Comparison of ENCODE assay signal across 8 mouse cellular contexts in genomic region chr7:138940256-138940611, GRCm38 (mm10). TPM values are rescaled to one million over a fixed set of nuclear protein-coding genes. Genes with fewer than 3 reads are reported as not detected.
DNase-seq lines count a peak whose midpoint lies in the region; ATAC-seq and TF ChIP-seq lines count a peak whose summit lies in the region.

No protein-coding gene starts in this region.

- 2% methylated on average over 17 of the region's 17 CpGs for WGBS in heart, embryonic 15.5 days
- 2% methylated on average over 17 of the region's 17 CpGs for WGBS in midbrain, postnatal 0 days

- H3K4me1 ChIP-seq in heart, embryonic 15.5 days (replicated peaks) = peaks cover 13% of the 10 kb centered on the region
- H3K4me1 ChIP-seq in midbrain, postnatal 0 days (ENCODE audit: insufficient read depth, low read length) = no peaks in the 10 kb centered on the region

- peak; percentile 15 for DNase-seq in kidney, postnatal 10 days
- DNase-seq in kidney, postnatal 25 days = no peak
- DNase-seq in cerebellum, postnatal 25 days = peak; percentile 81 to 83
- DNase-seq in left cerebral cortex, adult 2 months (ENCODE audit: extremely low spot score in 1 of 2, low spot score in 2 of 2) = peak; percentile 71
- peak; percentile 78 for DNase-seq in midbrain, postnatal 0 days (ENCODE audit: low spot score)
- no peak for DNase-seq in urinary bladder, adult 18-20 months (ENCODE audit: low spot score in 2 of 2)
- DNase-seq in T-cell, adult 2 months (ENCODE audit: low spot score) = no peak

- intact Hi-C loops in left cerebral cortex, adult 2 months (cut with DNase I) = loop anchor here (1.0 kb wide), 1 partner anchor 31 kb away; the partner anchor contains the start of gene Bnip3

- peaks cover 61% of the 10 kb centered on the region for H3K27me3 ChIP-seq in heart, embryonic 15.5 days
- H3K27me3 ChIP-seq in midbrain, postnatal 0 days (ENCODE audit: insufficient read depth, low read length) = peaks cover 18% of the 10 kb centered on the region; the same call in 1 of the 2 replicates

- peak overlapping the region; percentile 49 for H3K9ac ChIP-seq in heart, embryonic 15.5 days
- peak overlapping the region; percentile 90 for H3K9ac ChIP-seq in midbrain, postnatal 0 days (replicated peaks; ENCODE audit: low read length, poor library complexity, severe bottlenecking)

- no peak overlapping the region for H3K27ac ChIP-seq in heart, embryonic 15.5 days
- H3K27ac ChIP-seq in left cerebral cortex, adult 2 months = peak overlapping the region; percentile 99
- peak overlapping the region; percentile 92 for H3K27ac ChIP-seq in midbrain, postnatal 0 days (ENCODE audit: low read depth, low read length)

- no peak for TF ChIP-seq CTCF in left cerebral cortex, adult 2 months (IDR thresholded peaks at IDR 0.05)
- TF ChIP-seq CTCF in midbrain, postnatal 0 days (IDR thresholded peaks at IDR 0.05) = no peak

- no peaks in the 10 kb centered on the region for H3K36me3 ChIP-seq in heart, embryonic 15.5 days
- H3K36me3 ChIP-seq in midbrain, postnatal 0 days (ENCODE audit: insufficient read depth, low read length) = no peaks in the 10 kb centered on the region

- H3K4me3 ChIP-seq in heart, embryonic 15.5 days = peak overlapping the region; percentile 54
- H3K4me3 ChIP-seq in left cerebral cortex, adult 2 months = peak overlapping the region; percentile 52
- peak overlapping the region; percentile 75 for H3K4me3 ChIP-seq in midbrain, postnatal 0 days (ENCODE audit: low read depth, low read length)

- peak overlapping the region; percentile 92 for H3K4me2 ChIP-seq in heart, embryonic 15.5 days
- peak overlapping the region; percentile 65 for H3K4me2 ChIP-seq in midbrain, postnatal 0 days (ENCODE audit: low read depth, low read length, poor library complexity, severe bottlenecking)

- ATAC-seq in heart, embryonic 15.5 days (replicated peaks; ENCODE audit: insufficient number of reproducible peaks, insufficient read depth, low FRiP score, low read depth) = no peak
- ATAC-seq in midbrain, postnatal 0 days (ENCODE audit: low FRiP score) = peak; percentile 84

- no peaks in the 10 kb centered on the region for H3K9me3 ChIP-seq in heart, embryonic 15.5 days (replicated peaks)
- H3K9me3 ChIP-seq in midbrain, postnatal 0 days (ENCODE audit: low read length) = no peaks in the 10 kb centered on the region

RNA-seq across cellular contexts. Expression of gene Jakmip3, which starts 0.3 kb away (rescaled TPM):
- polyA plus RNA-seq in heart, embryonic 15.5 days (2015; fragmentation: Nextera tagmentation; extraction: Ambion mirVana) = 0.06 TPM in 1 of 2 replicates, not detected in the other
- total RNA-seq in left cerebral cortex, adult 2 months (2021) = 10 to 100 TPM; 54.0 to 54.7 TPM
- total RNA-seq in midbrain, postnatal 0 days (2014; rRNA removed) = 17.4 and 19.6 TPM in 2 replicates
- 8.1 and 8.5 TPM in 2 replicates for polyA plus RNA-seq in midbrain, postnatal 0 days (2015; fragmentation: Nextera tagmentation; extraction: Ambion mirVana)

RNA-seq across cellular contexts. Expression of gene Bnip3, which starts 30.9 kb away (rescaled TPM):
- 187 and 248 TPM in 2 replicates for polyA plus RNA-seq in heart, embryonic 15.5 days (2015; fragmentation: Nextera tagmentation; extraction: Ambion mirVana)
- total RNA-seq in left cerebral cortex, adult 2 months (2021) = 100 to 1,000 TPM; 128 to 136 TPM
- total RNA-seq in midbrain, postnatal 0 days (2014; rRNA removed) = 227 and 231 TPM in 2 replicates
- 142 and 147 TPM in 2 replicates for polyA plus RNA-seq in midbrain, postnatal 0 days (2015; fragmentation: Nextera tagmentation; extraction: Ambion mirVana)

Comparison
In these comparisons a context has a peak if more than half of its experiments do, and no peak if none do; other contexts are left out.
1. DNase-seq: peak in kidney, postnatal 10 days (single experiment), cerebellum, postnatal 25 days (2 of 2), left cerebral cortex, adult 2 months (2 of 2) and midbrain, postnatal 0 days (single experiment); none in kidney, postnatal 25 days (0 of 2), urinary bladder, adult 18-20 months (0 of 2) and T-cell, adult 2 months (single experiment).
2. Peak in every context shown above with its lines, with median percentiles within 50 percentile points of each other: H3K4me3 ChIP-seq.